Mouse (Mus musculus) natural killer cell, adult 2 months (primary cell): ENCODE results near the gene Trim75.

Experiments used
- DNase-seq, 2 experiments: peaks; one replicate each; pipeline ENCODE4 v3.0.0; 2022; ENCODE audit warnings: low spot score in 2 of 2

Gene Trim75

GRCm38 (mm10) chr8:64944831-64945230, 42.8 kb downstream of the Trim75 start:
- DNase-seq = peak in 1 of 2 experiments; percentile 9

DNA sequence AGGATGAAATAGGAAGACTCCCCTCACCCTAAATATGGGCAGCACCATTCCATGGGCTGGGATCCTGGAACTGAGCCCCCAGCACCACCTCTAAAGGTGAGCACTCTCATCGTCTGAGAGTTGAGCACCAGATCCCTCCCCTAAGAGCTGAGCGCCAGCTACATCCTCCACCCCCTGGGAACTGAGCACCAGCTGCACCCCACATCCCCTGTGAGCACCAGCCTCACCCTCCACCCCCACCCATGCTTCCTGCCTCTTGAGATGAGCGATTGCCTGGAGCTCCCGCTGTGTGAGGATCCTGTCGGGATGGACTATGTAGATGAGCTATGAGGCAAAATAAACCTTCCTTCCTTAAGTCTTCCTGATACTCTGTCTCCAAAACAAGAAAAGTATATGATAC, 44.7 kb downstream of the Trim75 start:
- no peak for DNase-seq

GRCm38 (mm10) chr8:64941495-64941894, 46.1 kb downstream of the Trim75 start:
- peak; percentile 68 to 77 for DNase-seq

GRCm38 (mm10) chr8:64941019-64941418, 46.6 kb downstream of the Trim75 start:
- DNase-seq = no peak

DNA sequence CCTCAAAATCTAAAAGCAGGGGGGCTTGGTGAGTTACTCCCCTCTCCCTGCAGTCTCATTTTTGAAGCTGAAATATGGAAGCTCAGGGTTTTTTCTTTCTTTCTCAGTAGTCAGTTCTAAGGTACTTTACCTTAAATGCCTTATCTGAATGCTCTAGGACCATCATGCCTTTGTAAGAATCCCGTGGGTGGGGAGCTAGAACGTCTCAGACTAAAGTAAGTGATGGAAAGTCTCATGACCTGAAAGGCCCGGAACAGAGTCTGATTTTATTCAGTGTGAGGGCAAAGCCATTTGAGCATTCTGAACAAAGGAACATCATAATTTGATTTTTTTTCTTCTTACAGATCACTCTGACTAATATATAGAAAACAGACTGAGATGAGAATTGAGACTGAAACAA, 52.6 kb downstream of the Trim75 start:
- no peak for DNase-seq
